In genomic region chr11:6313874-6314406, GRCm38 (mm10) we compare ENCODE assay signal across 14 mouse cellular contexts.
"Had no signal": no experiment of that assay in that cellular context is flagged by ENCODE, and none has a peak within 500 bp of the region (broad histone marks: within the 10 kb centered on the region; RNA-seq: fewer than 3 reads in every experiment).

No protein-coding gene starts in this region.

- H3K4me2 ChIP-seq: intestine, embryonic 15.5 days; limb, embryonic 13.5 days; midbrain, embryonic 12.5 days; neural tube, embryonic 13.5 days had no signal

- H3K4me3 ChIP-seq: intestine, embryonic 15.5 days; limb, embryonic 13.5 days; midbrain, embryonic 12.5 days; neural tube, embryonic 13.5 days had no signal

- DNase-seq: kidney, adult 18-20 months; kidney, postnatal 25 days; layer of hippocampus, adult 9-11 months; layer of hippocampus, postnatal 36 days; lung, adult 18-20 months; retina, postnatal 1 day; thymus, adult 18-20 months; thymus, postnatal 14 days had no signal

- H3K9me3 ChIP-seq: intestine, embryonic 15.5 days; limb, embryonic 13.5 days; midbrain, embryonic 12.5 days; neural tube, embryonic 13.5 days had no signal

- ATAC-seq: intestine, embryonic 15.5 days; midbrain, embryonic 16.5 days had no signal

- H3K27me3 ChIP-seq: intestine, embryonic 15.5 days; limb, embryonic 13.5 days; midbrain, embryonic 12.5 days; neural tube, embryonic 13.5 days had no signal

- H3K4me1 ChIP-seq: limb, embryonic 13.5 days; midbrain, embryonic 12.5 days; neural tube, embryonic 13.5 days had no signal

- H3K27ac ChIP-seq: intestine, embryonic 15.5 days; limb, embryonic 13.5 days; liver, embryonic 14.5 days; midbrain, embryonic 12.5 days; neural tube, embryonic 13.5 days had no signal

- H3K9ac ChIP-seq: intestine, embryonic 15.5 days; limb, embryonic 13.5 days; liver, embryonic 14.5 days; midbrain, embryonic 12.5 days; neural tube, embryonic 13.5 days had no signal
